Mouse (Mus musculus) limb, embryonic 12.5 days (tissue): ENCODE results near the gene Nudt7. TPM values are rescaled to one million over a fixed set of nuclear protein-coding genes. Genes with fewer than 3 reads are reported as not detected.

Experiments used
- ATAC-seq: fragments of 200-750 bp; cut with Nextera tagmentation; 2 replicates; pipeline ENCODE4 v1.8.0; 2017; ENCODE audit warnings: low read depth, moderate TSS enrichment; ENCODE audit not compliant: insufficient number of reproducible peaks, insufficient read depth, low FRiP score, low TSS enrichment
- H3K27ac ChIP-seq: fragments of 300-500 bp; sonication (generic); 2 replicates; pipeline ENCODE4 v1.5.1; 2016; ENCODE audit warnings: mild to moderate bottlenecking, moderate library complexity
- H3K27me3 ChIP-seq: fragments of 300-500 bp; sonication (generic); 2 replicates; pipeline ENCODE4 v1.6.1; 2016; ENCODE audit warnings: mild to moderate bottlenecking, moderate library complexity
- H3K36me3 ChIP-seq: fragments of 300-500 bp; sonication (generic); 2 replicates; pipeline ENCODE4 v1.6.1; 2016; ENCODE audit warnings: mild to moderate bottlenecking, moderate library complexity
- H3K4me1 ChIP-seq: fragments of 300-500 bp; sonication (generic); replicated peaks from 2 replicates; pipeline ENCODE4 v1.6.1; 2016
- H3K4me2 ChIP-seq: fragments of 300-500 bp; sonication (generic); 2 replicates; pipeline ENCODE4 v1.6.1; 2016; ENCODE audit warnings: mild to moderate bottlenecking, moderate library complexity
- H3K4me3 ChIP-seq: fragments of 300-500 bp; sonication (generic); replicated peaks from 2 replicates; pipeline ENCODE4 v1.5.1; 2016; ENCODE audit warnings: mild to moderate bottlenecking
- H3K9ac ChIP-seq: fragments of 300-500 bp; sonication (generic); replicated peaks from 2 replicates; pipeline ENCODE4 v1.6.1; 2016; ENCODE audit warnings: mild to moderate bottlenecking, moderate library complexity
- H3K9me3 ChIP-seq: fragments of 300-500 bp; sonication (generic); 2 replicates; pipeline ENCODE4 v1.6.1; 2016; ENCODE audit warnings: mild to moderate bottlenecking, moderate library complexity
- WGBS: fragments of 180-500 bp; shearing (Covaris S2); methylation state at CpG from one replicate; pipeline ENCODE4 v1.1.7; 2016; 5-methylcytosine and 5-hydroxymethylcytosine counted together
- polyA plus RNA-seq: library from polyadenylated mRNA; unstranded; fragments of >200 nt; fragmentation: Nextera tagmentation; extraction: Ambion mirVana; gene quantifications from 2 replicates; pipeline ENCODE4 v1.2.1, GENCODE M21; 2016

Nudt7 gene
- polyA plus RNA-seq, 1 experiment from 2014 or later = 14.8 TPM

DNA sequence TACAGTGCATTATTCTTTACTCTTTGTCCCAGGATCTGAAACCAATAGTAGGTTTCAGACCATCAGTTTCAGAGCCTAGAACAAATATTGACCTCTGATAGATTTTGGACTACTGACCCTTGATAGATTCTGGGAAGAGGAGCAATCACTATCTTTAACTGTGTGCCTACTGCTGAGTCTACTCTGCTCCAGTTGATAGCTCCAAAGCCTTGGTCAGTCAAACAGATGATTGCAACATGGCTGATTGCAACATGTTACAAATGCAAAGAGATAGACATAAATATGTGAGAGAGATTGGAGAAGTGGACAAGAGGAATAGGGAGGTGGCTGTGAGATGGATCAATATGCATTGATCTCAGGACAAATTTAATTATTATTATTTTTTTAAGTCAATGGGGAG is 15.9 kb upstream of the Nudt7 start:
- Histone ChIP-seq H3K4me3 (no peak overlapping the region), H3K9me3 (0 out of 2 replicates have a peak, but pooled peaks cover 4% of the 10 kb centered on the region), H3K9ac (no peak overlapping the region), H3K27me3 (no peaks in the 10 kb centered on the region), H3K27ac (no peak overlapping the region), H3K36me3 (no peaks in the 10 kb centered on the region), H3K4me1 (peaks cover 5% of the 10 kb centered on the region; the same call in 1 of the 2 replicates), H3K4me2 (no peak overlapping the region)
- ATAC-seq = no peak

DNA sequence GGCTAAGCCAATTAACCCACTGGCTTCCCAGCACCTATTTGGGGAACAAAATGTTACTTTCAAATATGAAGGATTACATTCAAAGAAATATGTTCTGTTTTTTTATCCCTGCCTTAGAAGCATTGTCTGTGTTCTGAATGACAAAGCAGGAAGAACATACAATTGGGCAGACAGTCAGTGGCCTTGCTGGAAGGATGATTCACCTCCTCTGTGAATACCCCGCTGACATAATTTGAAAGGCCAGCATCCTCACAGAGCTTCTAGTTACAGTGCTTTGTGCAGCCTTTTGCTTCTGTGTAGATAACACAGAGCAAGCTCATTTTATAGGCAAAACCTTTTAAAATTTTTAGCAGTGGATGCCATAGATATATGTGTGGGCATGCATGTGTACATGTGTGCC is 11.6 kb upstream of the Nudt7 start:
- H3K27ac ChIP-seq = no peak overlapping the region
- 93% methylated on average over 1 of the region's 1 CpGs for WGBS
- H3K27me3 ChIP-seq = no peaks in the 10 kb centered on the region
- H3K4me1 ChIP-seq = 0 out of 2 replicates have a peak, but pooled peaks cover 3% of the 10 kb centered on the region
- H3K9me3 ChIP-seq = 0 out of 2 replicates have a peak, but pooled peaks cover 4% of the 10 kb centered on the region
- no peak overlapping the region for H3K9ac ChIP-seq
- no peaks in the 10 kb centered on the region for H3K36me3 ChIP-seq
- ATAC-seq = no peak
- no peak overlapping the region for H3K4me3 ChIP-seq
- H3K4me2 ChIP-seq = no peak overlapping the region

DNA sequence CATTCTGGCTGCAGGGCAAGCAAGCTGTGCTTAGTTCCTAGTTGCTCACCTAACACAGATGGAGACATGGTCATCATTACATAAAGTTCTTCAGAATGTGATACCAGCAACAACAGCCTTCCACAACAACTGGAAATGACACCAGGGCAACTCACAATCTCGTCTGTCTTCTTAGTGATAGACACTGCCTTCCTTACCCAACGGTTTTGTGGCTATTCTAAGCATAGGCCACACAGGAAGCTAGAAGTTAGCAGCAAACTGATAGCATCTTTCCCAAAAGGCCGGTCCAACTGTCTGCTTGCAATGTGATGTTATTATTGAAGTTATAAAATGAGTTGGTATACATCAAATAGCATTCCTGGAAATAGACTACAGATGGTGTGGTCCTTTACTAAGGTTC is 9.7 kb upstream of the Nudt7 start:
- ATAC-seq = no peak
- 0 out of 2 replicates have a peak, but pooled peaks cover 3% of the 10 kb centered on the region for H3K4me1 ChIP-seq
- H3K27ac ChIP-seq = no peak overlapping the region
- WGBS = 67% methylated on average over 3 of the region's 3 CpGs
- no peak overlapping the region for H3K4me3 ChIP-seq
- no peak overlapping the region for H3K9ac ChIP-seq
- H3K36me3 ChIP-seq = no peaks in the 10 kb centered on the region
- 0 out of 2 replicates have a peak, but pooled peaks cover 4% of the 10 kb centered on the region for H3K9me3 ChIP-seq
- H3K27me3 ChIP-seq = no peaks in the 10 kb centered on the region
- H3K4me2 ChIP-seq = no peak overlapping the region

DNA sequence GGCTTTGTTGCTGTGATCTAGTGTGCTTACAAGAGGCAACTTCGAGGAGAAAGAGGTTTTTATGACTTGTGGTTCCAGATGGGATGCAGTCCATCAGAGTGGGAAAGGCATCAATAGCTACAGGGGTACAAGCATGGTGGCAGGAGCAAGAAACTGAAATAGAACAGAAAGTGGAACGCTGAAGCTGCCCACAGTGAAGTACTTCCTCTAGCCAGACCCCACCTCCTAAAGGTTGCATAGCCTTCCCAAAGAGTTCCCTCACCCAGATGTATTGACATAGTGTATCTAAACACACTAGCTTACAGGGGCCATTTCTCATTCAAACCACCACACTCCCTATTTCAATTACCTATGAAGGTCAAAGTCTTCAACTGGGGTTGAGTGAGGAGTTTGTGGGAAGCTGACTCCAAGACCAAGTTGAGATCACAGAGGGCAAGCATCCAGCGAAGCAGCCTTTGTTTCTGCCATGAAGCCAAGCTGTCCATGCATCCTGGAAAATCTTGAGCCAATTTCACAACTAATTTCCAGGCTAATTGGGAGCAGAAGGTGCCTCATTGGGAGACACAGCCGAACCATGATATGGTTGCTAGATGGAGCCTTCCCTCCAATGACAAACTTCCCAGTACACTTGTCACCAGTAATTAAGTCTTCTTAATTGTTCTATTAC is 9.1 kb upstream of the Nudt7 start:
- Histone ChIP-seq H3K4me3 (no peak overlapping the region), H3K27me3 (no peaks in the 10 kb centered on the region), H3K27ac (no peak overlapping the region), H3K9ac (no peak overlapping the region), H3K9me3 (0 out of 2 replicates have a peak, but pooled peaks cover 3% of the 10 kb centered on the region), H3K4me1 (0 out of 2 replicates have a peak, but pooled peaks cover 3% of the 10 kb centered on the region), H3K4me2 (no peak overlapping the region), H3K36me3 (no peaks in the 10 kb centered on the region)
- no peak for ATAC-seq
- WGBS = 54% methylated on average over 4 of the region's 4 CpGs

DNA sequence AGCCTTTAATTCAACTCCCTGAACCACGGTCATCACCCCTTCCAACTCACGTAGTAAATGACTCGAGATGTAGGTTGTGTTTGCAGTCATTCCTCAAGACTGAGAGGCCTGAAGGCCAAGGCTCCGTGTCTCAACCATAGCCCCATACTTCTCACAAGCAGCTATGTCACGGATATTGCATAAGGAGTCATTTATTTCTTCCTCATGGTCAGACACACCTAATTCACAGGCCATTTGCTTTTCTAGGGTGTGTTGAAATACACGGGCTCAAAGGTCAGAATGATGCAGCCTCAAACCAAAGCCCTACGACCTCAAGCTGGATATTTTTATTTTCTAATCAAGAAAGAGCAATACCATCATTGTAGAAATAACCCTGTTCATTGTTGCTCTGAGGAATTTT is 2.5 kb upstream of the Nudt7 start:
- 81% methylated on average over 7 of the region's 7 CpGs for WGBS
- no peaks in the 10 kb centered on the region for H3K9me3 ChIP-seq
- H3K36me3 ChIP-seq = no peaks in the 10 kb centered on the region
- no peak for ATAC-seq
- H3K9ac ChIP-seq = no peak overlapping the region
- H3K4me2 ChIP-seq = no peak overlapping the region
- H3K4me3 ChIP-seq = no peak overlapping the region
- peaks cover 9% of the 10 kb centered on the region; the same call in 1 of the 2 replicates for H3K4me1 ChIP-seq
- H3K27ac ChIP-seq = no peak overlapping the region
- H3K27me3 ChIP-seq = no peaks in the 10 kb centered on the region

DNA sequence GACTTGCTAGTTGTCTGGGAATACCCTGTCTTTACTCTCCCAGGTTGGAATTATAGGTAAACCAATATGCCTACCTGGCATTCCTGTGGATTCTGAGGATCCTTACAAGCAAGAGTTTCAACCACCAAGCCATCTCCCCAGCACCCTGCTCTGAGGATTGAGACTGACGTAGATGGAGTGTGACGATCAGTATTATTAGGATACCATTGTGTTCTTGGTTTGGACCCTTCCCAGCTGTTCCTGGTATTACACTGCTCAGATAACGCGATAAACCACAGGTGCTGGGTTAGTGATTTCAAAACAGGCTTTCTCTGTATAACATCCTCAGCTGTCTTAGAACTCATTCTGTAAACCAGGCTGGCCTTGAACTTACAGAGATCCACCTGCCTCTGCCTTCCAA is 1.9 kb upstream of the Nudt7 start:
- WGBS = 86% methylated on average over 4 of the region's 4 CpGs
- no peak for ATAC-seq
- Histone ChIP-seq H3K27ac (no peak overlapping the region), H3K36me3 (no peaks in the 10 kb centered on the region), H3K4me3 (no peak overlapping the region), H3K9ac (no peak overlapping the region), H3K27me3 (no peaks in the 10 kb centered on the region), H3K4me2 (no peak overlapping the region), H3K9me3 (no peaks in the 10 kb centered on the region), H3K4me1 (peaks cover 9% of the 10 kb centered on the region; the same call in 1 of the 2 replicates)

DNA sequence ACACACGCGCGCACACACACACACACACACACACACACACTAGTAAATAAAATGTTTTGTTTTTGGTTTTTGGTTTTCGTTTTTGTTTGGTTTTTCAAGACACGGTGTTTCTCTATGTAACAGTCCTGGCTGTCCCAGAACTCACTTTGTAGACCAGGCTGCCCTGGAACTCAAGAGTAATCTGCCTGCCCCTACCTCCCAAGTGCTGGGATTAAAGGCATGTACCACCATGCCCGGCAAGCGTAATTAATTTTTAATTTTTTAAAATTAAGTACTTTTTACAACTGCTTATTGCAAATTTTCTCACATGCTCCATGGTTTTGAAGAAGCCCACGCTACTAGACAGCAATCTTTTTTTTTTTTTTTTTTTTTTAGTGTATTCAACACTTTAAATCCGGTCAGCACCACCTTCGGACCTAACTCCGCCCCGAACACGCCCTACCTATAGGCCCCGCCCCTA is 277 bp upstream of the Nudt7 start:
- Histone ChIP-seq H3K27ac (no peak overlapping the region), H3K4me2 (peak overlapping the region; percentile 78), H3K36me3 (no peaks in the 10 kb centered on the region), H3K4me1 (peaks cover 9% of the 10 kb centered on the region; the same call in 1 of the 2 replicates), H3K4me3 (peak overlapping the region; percentile 57), H3K27me3 (no peaks in the 10 kb centered on the region), H3K9ac (no peak overlapping the region), H3K9me3 (no peaks in the 10 kb centered on the region)
- 24% methylated on average over 14 of the region's 14 CpGs for WGBS
- ATAC-seq = peak; percentile 47; the same call in 1 of the 2 replicates

DNA sequence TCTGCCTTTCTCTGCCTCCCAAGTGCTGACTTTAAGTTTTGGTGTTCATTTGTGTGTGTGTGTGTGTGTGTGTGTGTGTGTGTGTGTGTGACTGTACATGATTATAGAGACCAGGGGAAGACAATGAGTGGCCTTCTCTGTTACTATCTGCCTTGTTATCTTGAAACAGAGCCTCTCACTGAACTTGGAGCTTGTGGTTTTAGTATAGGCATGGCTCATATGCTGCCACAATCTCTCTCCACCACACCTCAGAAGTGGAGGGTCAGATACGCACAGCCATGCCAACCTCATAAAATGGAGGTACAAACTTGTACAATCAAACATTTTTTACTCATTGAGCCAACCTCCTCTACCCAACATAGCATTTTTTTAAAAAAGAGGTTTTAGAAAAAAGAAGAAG is 3.4 kb downstream of the Nudt7 start:
- no peaks in the 10 kb centered on the region for H3K36me3 ChIP-seq
- H3K9me3 ChIP-seq = no peaks in the 10 kb centered on the region
- no peak overlapping the region for H3K9ac ChIP-seq
- no peak for ATAC-seq
- H3K4me3 ChIP-seq = no peak overlapping the region
- no peak overlapping the region for H3K27ac ChIP-seq
- no peak overlapping the region for H3K4me2 ChIP-seq
- 88% methylated on average over 1 of the region's 1 CpGs for WGBS
- H3K27me3 ChIP-seq = no peaks in the 10 kb centered on the region
- peaks cover 9% of the 10 kb centered on the region; the same call in 1 of the 2 replicates for H3K4me1 ChIP-seq

DNA sequence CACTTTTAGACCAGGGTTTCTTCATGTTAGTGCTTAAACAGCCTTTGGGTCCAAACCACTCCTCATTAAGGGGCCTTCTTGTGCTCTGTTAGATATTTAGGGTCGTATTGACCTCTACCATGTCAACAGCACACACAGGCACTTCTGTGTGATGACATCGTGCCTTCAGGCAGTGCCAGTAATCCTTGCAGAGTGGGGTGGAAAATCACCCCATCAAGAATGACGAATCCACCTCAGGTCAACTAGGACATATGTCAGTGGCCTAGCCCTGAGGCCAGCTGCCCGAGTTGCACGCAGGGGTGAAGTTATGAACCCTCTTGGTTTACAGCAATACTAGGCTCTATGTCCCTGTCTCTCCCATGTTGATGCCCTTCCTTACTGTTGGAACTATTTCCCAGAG is 3.8 kb downstream of the Nudt7 start:
- Histone ChIP-seq H3K4me2 (no peak overlapping the region), H3K9ac (no peak overlapping the region), H3K36me3 (no peaks in the 10 kb centered on the region), H3K27ac (no peak overlapping the region), H3K4me1 (peaks cover 9% of the 10 kb centered on the region; the same call in 1 of the 2 replicates), H3K4me3 (no peak overlapping the region), H3K27me3 (no peaks in the 10 kb centered on the region), H3K9me3 (no peaks in the 10 kb centered on the region)
- no peak for ATAC-seq
- WGBS = 64% methylated on average over 5 of the region's 5 CpGs

DNA sequence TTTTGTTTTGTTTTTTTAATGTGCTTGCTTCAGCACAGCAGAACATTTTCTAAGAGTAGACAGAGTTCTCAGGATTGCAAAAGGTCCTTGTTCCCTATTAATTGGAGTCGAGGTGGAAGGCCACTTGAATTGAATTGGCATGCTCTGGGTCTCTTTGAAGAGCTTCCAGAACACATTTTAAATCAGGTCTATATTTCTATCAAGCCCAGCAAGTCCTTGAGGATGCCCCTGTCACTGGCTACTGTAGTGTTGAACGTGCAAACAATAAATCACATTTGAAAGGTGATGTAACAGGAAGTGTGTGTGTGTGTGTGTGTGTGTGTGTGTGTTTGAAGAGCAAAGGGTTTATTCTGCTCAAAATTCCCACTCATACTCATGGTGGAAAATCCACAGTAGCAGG is 7.1 kb downstream of the Nudt7 start:
- Histone ChIP-seq H3K9me3 (no peaks in the 10 kb centered on the region), H3K4me2 (no peak overlapping the region), H3K27ac (no peak overlapping the region), H3K27me3 (no peaks in the 10 kb centered on the region), H3K4me3 (no peak overlapping the region), H3K4me1 (no peaks in the 10 kb centered on the region), H3K9ac (no peak overlapping the region), H3K36me3 (no peaks in the 10 kb centered on the region)
- WGBS = 79% methylated on average over 2 of the region's 2 CpGs
- no peak for ATAC-seq

DNA sequence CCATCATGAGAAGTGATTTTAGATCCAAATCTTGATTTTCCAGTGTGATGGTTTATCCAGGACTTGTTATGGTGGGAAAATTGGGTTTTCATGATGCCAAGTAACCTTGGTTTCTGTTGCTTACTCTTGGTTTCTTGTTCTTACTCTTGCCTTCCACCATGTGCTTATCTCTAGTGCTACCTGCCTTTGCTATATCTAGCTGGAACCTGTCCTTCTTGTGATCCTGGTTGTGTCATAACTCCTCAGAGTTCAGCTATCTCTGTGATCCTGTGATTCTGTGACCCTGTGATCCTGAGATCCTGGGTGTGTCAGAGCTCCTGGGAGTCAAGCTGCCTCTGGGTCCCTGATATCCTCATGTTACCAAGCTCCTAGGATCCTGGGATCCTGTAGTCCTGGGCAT is 8.8 kb downstream of the Nudt7 start:
- H3K9me3 ChIP-seq = no peaks in the 10 kb centered on the region
- ATAC-seq = no peak
- H3K36me3 ChIP-seq = no peaks in the 10 kb centered on the region
- H3K4me1 ChIP-seq = no peaks in the 10 kb centered on the region
- no peak overlapping the region for H3K27ac ChIP-seq
- H3K27me3 ChIP-seq = no peaks in the 10 kb centered on the region
- no peak overlapping the region for H3K4me3 ChIP-seq
- H3K9ac ChIP-seq = no peak overlapping the region
- no peak overlapping the region for H3K4me2 ChIP-seq
